Mouse (Mus musculus) olfactory bulb, adult 2 months (tissue): ENCODE data around the gene Raly. TPM values are rescaled to one million over a fixed set of nuclear protein-coding genes. Genes with fewer than 3 reads are reported as not detected.
A peak's percentile ranks its signal among the peaks of the same experiment; 100 is the strongest.

ENCODE experiments used
- H3K27ac ChIP-seq: fragments of 200-500 bp; 2 replicates; pipeline ENCODE4 v1.5.1; 2012; ENCODE audit warnings: low read depth, low read length; ENCODE audit not compliant: insufficient read depth
- H3K4me1 ChIP-seq: fragments of 200-500 bp; 2 replicates; pipeline ENCODE4 v1.6.1; 2012; ENCODE audit warnings: low read length; ENCODE audit not compliant: control insufficient read depth, insufficient read depth
- H3K4me3 ChIP-seq: fragments of 200-500 bp; 2 replicates; pipeline ENCODE4 v1.5.1; 2012; ENCODE audit warnings: mild to moderate bottlenecking, low read depth, low read length, moderate library complexity; ENCODE audit not compliant: insufficient read depth
- CTCF ChIP-seq: fragments of 200-500 bp; IDR thresholded peaks from 2 replicates; pipeline ENCODE4 v1.5.1; 2012; ENCODE audit warnings: low read depth, mild to moderate bottlenecking, low read length, moderate library complexity; ENCODE audit not compliant: insufficient read depth
- POLR2A ChIP-seq: fragments of 200-500 bp; IDR thresholded peaks from 2 replicates; pipeline ENCODE4 v1.6.1; 2012; ENCODE audit warnings: mild to moderate bottlenecking, low read depth, low read length, moderate library complexity; ENCODE audit not compliant: insufficient read depth
- WGBS: fragments of 180-500 bp; shearing (Covaris S2); methylation state at CpG from one replicate; pipeline ENCODE4 v1.1.7; 2018; 5-methylcytosine and 5-hydroxymethylcytosine counted together
- polyA plus RNA-seq: library from polyadenylated mRNA; stranded (reverse); fragments of >200 nt; gene quantifications from 2 replicates; pipeline ENCODE4 v1.2.4, GENCODE M21; 2012; ENCODE audit warnings: low replicate concordance; ENCODE audit not compliant: missing spikeins, insufficient read depth, insufficient read length

Gene Raly
- polyA plus RNA-seq, 1 experiment = not detected

GRCm38 (mm10) chr2:154791661-154792642 is 1.1 kb downstream of the Raly start:
- 2% methylated on average over 65 of the region's 67 CpGs for WGBS
- H3K4me1 ChIP-seq = peaks cover 3% of the 10 kb centered on the region; the same call in 1 of the 2 replicates

GRCm38 (mm10) chr2:154803372-154803771 is 12.5 kb downstream of the Raly start:
- Histone ChIP-seq H3K27ac (no peak overlapping the region), H3K4me3 (no peak overlapping the region), H3K4me1 (no peaks in the 10 kb centered on the region)
- no peak for TF ChIP-seq POLR2A
- TF ChIP-seq CTCF = no peak
- 91% methylated on average over 1 of the region's 1 CpGs for WGBS

More at GRCm38 (mm10) chr2:154791661-154792642, 1.1 kb downstream of the Raly start:
- TF ChIP-seq CTCF (0 out of 2 replicates have a peak, but pooled peaks have one; percentile 8), POLR2A (no peak)
- Histone ChIP-seq H3K27ac (peak overlapping the region; percentile 47; the same call in 1 of the 2 replicates), H3K4me3 (peak overlapping the region; percentile 82)

GRCm38 (mm10) chr2:154803845-154804244 is 12.9 kb downstream of the Raly start:
- Histone ChIP-seq H3K27ac (no peak overlapping the region), H3K4me3 (no peak overlapping the region), H3K4me1 (no peaks in the 10 kb centered on the region)
- 94% methylated on average over 4 of the region's 4 CpGs for whole genome bisulfite sequencing
- no peak for TF ChIP-seq POLR2A
- TF ChIP-seq CTCF = no peak

GRCm38 (mm10) chr2:154807689-154808088 is 16.8 kb downstream of the Raly start:
- Histone ChIP-seq H3K4me3 (no peak overlapping the region), H3K4me1 (no peaks in the 10 kb centered on the region), H3K27ac (no peak overlapping the region)
- 77% methylated on average over 1 of the region's 1 CpGs for WGBS
- TF ChIP-seq POLR2A (no peak), CTCF (no peak)

GRCm38 (mm10) chr2:154809107-154809762 is 18.3 kb downstream of the Raly start:
- H3K4me3 ChIP-seq = no peak overlapping the region
- TF ChIP-seq CTCF (no peak), POLR2A (no peak)
- H3K4me1 ChIP-seq = no peaks in the 10 kb centered on the region
- no peak overlapping the region for H3K27ac ChIP-seq
- 97% methylated on average over 1 of the region's 1 CpGs for WGBS

GRCm38 (mm10) chr2:154810821-154811220 is 19.9 kb downstream of the Raly start:
- 67% methylated on average over 1 of the region's 1 CpGs for WGBS
- no peak overlapping the region for H3K27ac ChIP-seq
- no peak for TF ChIP-seq POLR2A
- no peak for TF ChIP-seq CTCF

GRCm38 (mm10) chr2:154813426-154813825 is 22.5 kb downstream of the Raly start:
- TF ChIP-seq CTCF = no peak
- TF ChIP-seq POLR2A = no peak
- Histone ChIP-seq H3K4me1 (no peaks in the 10 kb centered on the region), H3K4me3 (no peak overlapping the region), H3K27ac (no peak overlapping the region)
- WGBS = 94% methylated on average over 2 of the region's 2 CpGs

More at GRCm38 (mm10) chr2:154810821-154811220, 19.9 kb downstream of the Raly start:
- Histone ChIP-seq H3K4me3 (no peak overlapping the region), H3K4me1 (no peaks in the 10 kb centered on the region)

- no peak for TF ChIP-seq CTCF
- no peak for TF ChIP-seq POLR2A
- Histone ChIP-seq H3K27ac (no peak overlapping the region), H3K4me1 (no peaks in the 10 kb centered on the region), H3K4me3 (no peak overlapping the region)
- WGBS = 5% methylated on average over 3 of the region's 3 CpGs
Observed at GRCm38 (mm10) chr2:154817089-154817488, 26.2 kb downstream of the Raly start.

- 4% methylated on average over 1 of the region's 1 CpGs for WGBS
- no peak for TF ChIP-seq POLR2A
- no peak for TF ChIP-seq CTCF
- no peak overlapping the region for H3K4me3 ChIP-seq
- H3K27ac ChIP-seq = no peak overlapping the region
- H3K4me1 ChIP-seq = no peaks in the 10 kb centered on the region
Observed at GRCm38 (mm10) chr2:154817788-154818187, 26.9 kb downstream of the Raly start.
